Mouse (Mus musculus): ENCODE results near the gene Pigo. TPM values are rescaled to one million over a fixed set of nuclear protein-coding genes. Genes with fewer than 3 reads are reported as not detected.

Gene Pigo
- polyA plus RNA-seq, 1 experiment from 2014 or later = 24.6 TPM

DNA sequence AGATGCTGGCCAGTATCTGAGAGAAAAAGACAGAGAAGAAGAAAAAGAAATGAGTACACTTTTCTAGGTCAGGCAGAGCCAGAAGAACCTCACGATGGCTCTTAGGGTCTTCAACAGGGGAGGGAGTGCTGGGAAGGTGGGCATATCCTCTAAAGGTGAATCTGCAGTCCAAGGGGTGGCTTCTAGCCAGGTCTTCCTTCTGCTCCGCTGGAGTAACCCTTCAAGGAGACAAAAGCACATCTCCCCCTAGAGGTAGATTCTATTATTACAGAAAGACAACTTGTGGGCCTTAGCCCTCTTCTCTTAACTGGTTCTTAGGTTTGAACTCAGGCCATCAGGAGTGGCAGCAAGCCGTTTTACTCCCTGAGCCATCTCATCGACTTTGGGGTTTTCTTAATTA, 27.0 kb upstream of the Pigo start:
- 11% methylated on average over 4 of the region's 4 CpGs for WGBS
- no peak overlapping the region for H3K4me2 ChIP-seq (ENCODE audit: low read depth, low read length)
- no peak overlapping the region for H3K27ac ChIP-seq (ENCODE audit: low read depth, low read length)
- H3K4me3 ChIP-seq (ENCODE audit: low read depth, low read length) = no peak overlapping the region
- H3K36me3 ChIP-seq (ENCODE audit: control insufficient read depth, insufficient read depth, low read length) = no peaks in the 10 kb centered on the region
- H3K9me3 ChIP-seq (ENCODE audit: control insufficient read depth, low read length) = no peaks in the 10 kb centered on the region
- no peak overlapping the region for H3K9ac ChIP-seq (replicated peaks; ENCODE audit: low read depth, low read length)
- ATAC-seq (ENCODE audit: low read depth) = no peak
- no peaks in the 10 kb centered on the region for H3K4me1 ChIP-seq (ENCODE audit: control insufficient read depth, insufficient read depth, low read length)
- no peaks in the 10 kb centered on the region for H3K27me3 ChIP-seq (ENCODE audit: control insufficient read depth, insufficient read depth, low read length)

- Histone ChIP-seq H3K4me3 (ENCODE audit: low read depth, low read length) (no peak overlapping the region), H3K27me3 (ENCODE audit: control insufficient read depth, insufficient read depth, low read length) (no peaks in the 10 kb centered on the region), H3K9me3 (ENCODE audit: control insufficient read depth, low read length) (no peaks in the 10 kb centered on the region), H3K36me3 (ENCODE audit: control insufficient read depth, insufficient read depth, low read length) (no peaks in the 10 kb centered on the region), H3K4me1 (ENCODE audit: control insufficient read depth, insufficient read depth, low read length) (peaks cover 12% of the 10 kb centered on the region; the same call in 1 of the 2 replicates), H3K27ac (ENCODE audit: low read depth, low read length) (no peak overlapping the region), H3K4me2 (ENCODE audit: low read depth, low read length) (no peak overlapping the region), H3K9ac (replicated peaks; ENCODE audit: low read depth, low read length) (no peak overlapping the region)
- ATAC-seq (ENCODE audit: low read depth) = no peak
- 8% methylated on average over 5 of the region's 5 CpGs for WGBS
Measured at GRCm38 (mm10) chr4:43047231-43047630, 21.6 kb upstream of the Pigo start.

GRCm38 (mm10) chr4:43046607-43047006, 21.0 kb upstream of the Pigo start:
- H3K4me3 ChIP-seq (ENCODE audit: low read depth, low read length) = no peak overlapping the region
- H3K27ac ChIP-seq (ENCODE audit: low read depth, low read length) = no peak overlapping the region
- no peak for ATAC-seq (ENCODE audit: low read depth)
- 61% methylated on average over 5 of the region's 5 CpGs for WGBS
- no peak overlapping the region for H3K4me2 ChIP-seq (ENCODE audit: low read depth, low read length)
- peaks cover 12% of the 10 kb centered on the region; the same call in 1 of the 2 replicates for H3K4me1 ChIP-seq (ENCODE audit: control insufficient read depth, insufficient read depth, low read length)
- H3K9ac ChIP-seq (replicated peaks; ENCODE audit: low read depth, low read length) = no peak overlapping the region
- H3K27me3 ChIP-seq (ENCODE audit: control insufficient read depth, insufficient read depth, low read length) = no peaks in the 10 kb centered on the region
- no peaks in the 10 kb centered on the region for H3K9me3 ChIP-seq (ENCODE audit: control insufficient read depth, low read length)
- H3K36me3 ChIP-seq (ENCODE audit: control insufficient read depth, insufficient read depth, low read length) = no peaks in the 10 kb centered on the region

- peak within 1 kb of the TSS; percentile 88 for H3K27ac ChIP-seq (ENCODE audit: low read depth, low read length)
- peak within 1 kb of the TSS; percentile 60 for H3K9ac ChIP-seq (replicated peaks; ENCODE audit: low read depth, low read length)
- H3K36me3 ChIP-seq (ENCODE audit: control insufficient read depth, insufficient read depth, low read length) = no peaks in the 10 kb centered on the region
- peak within 1 kb of the TSS; percentile 52 for H3K4me3 ChIP-seq (ENCODE audit: low read depth, low read length)
- H3K27me3 ChIP-seq (ENCODE audit: control insufficient read depth, insufficient read depth, low read length) = no peaks in the 10 kb centered on the region
- H3K4me1 ChIP-seq (ENCODE audit: control insufficient read depth, insufficient read depth, low read length) = peaks cover 12% of the 10 kb centered on the region; the same call in 1 of the 2 replicates
- no peaks in the 10 kb centered on the region for H3K9me3 ChIP-seq (ENCODE audit: control insufficient read depth, low read length)
- 1% methylated on average over 33 of the region's 33 CpGs for WGBS
- H3K4me2 ChIP-seq (ENCODE audit: low read depth, low read length) = peak within 1 kb of the TSS; percentile 72
- peak; percentile 91 for ATAC-seq (ENCODE audit: low read depth)
Measured at GRCm38 (mm10) chr4:43045659-43046302, 20.2 kb upstream of the Pigo start, which contains the start of gene Fam214b. Fam214b (minus strand) TSS chr4:43046220.

GRCm38 (mm10) chr4:43045285-43045658, 19.7 kb upstream of the Pigo start:
- 2% methylated on average over 13 of the region's 13 CpGs for whole genome bisulfite sequencing
- H3K27ac ChIP-seq (ENCODE audit: low read depth, low read length) = peak overlapping the region; percentile 88

DNA sequence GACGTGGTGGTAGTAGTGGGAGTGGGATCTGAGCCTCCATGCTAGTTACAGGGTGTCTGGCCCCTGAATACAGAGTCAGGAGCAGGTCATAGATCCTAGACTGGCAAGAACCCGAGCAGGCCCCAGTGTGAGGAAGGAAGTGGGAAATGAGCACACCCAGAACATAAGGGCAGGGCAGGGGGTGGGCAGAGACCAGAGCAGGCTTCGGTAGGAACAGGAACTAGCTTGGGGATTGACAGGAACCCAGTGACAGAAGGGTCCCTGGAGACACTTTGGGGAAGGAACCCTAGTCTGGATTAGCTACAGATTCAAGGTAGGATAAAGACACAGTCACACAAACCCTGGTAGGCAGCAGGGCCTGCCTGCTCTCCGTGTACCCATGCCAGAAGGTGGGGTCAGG, 19.1 kb upstream of the Pigo start:
- no peaks in the 10 kb centered on the region for H3K9me3 ChIP-seq (ENCODE audit: control insufficient read depth, low read length)
- peak overlapping the region; percentile 72 for H3K4me2 ChIP-seq (ENCODE audit: low read depth, low read length)
- H3K27ac ChIP-seq (ENCODE audit: low read depth, low read length) = peak overlapping the region; percentile 88
- no peaks in the 10 kb centered on the region for H3K36me3 ChIP-seq (ENCODE audit: control insufficient read depth, insufficient read depth, low read length)
- H3K4me3 ChIP-seq (ENCODE audit: low read depth, low read length) = peak overlapping the region; percentile 52
- ATAC-seq (ENCODE audit: low read depth) = no peak
- 1% methylated on average over 4 of the region's 4 CpGs for WGBS
- peak overlapping the region; percentile 60 for H3K9ac ChIP-seq (replicated peaks; ENCODE audit: low read depth, low read length)
- H3K4me1 ChIP-seq (ENCODE audit: control insufficient read depth, insufficient read depth, low read length) = peaks cover 12% of the 10 kb centered on the region; the same call in 1 of the 2 replicates
- no peaks in the 10 kb centered on the region for H3K27me3 ChIP-seq (ENCODE audit: control insufficient read depth, insufficient read depth, low read length)

More at GRCm38 (mm10) chr4:43045285-43045658, 19.7 kb upstream of the Pigo start:
- H3K4me2 ChIP-seq (ENCODE audit: low read depth, low read length) = peak overlapping the region; percentile 72
- peak; percentile 12 for ATAC-seq (ENCODE audit: low read depth)
- no peaks in the 10 kb centered on the region for H3K9me3 ChIP-seq (ENCODE audit: control insufficient read depth, low read length)
- peak overlapping the region; percentile 60 for H3K9ac ChIP-seq (replicated peaks; ENCODE audit: low read depth, low read length)
- no peaks in the 10 kb centered on the region for H3K36me3 ChIP-seq (ENCODE audit: control insufficient read depth, insufficient read depth, low read length)
- peak overlapping the region; percentile 52 for H3K4me3 ChIP-seq (ENCODE audit: low read depth, low read length)
- no peaks in the 10 kb centered on the region for H3K27me3 ChIP-seq (ENCODE audit: control insufficient read depth, insufficient read depth, low read length)
- H3K4me1 ChIP-seq (ENCODE audit: control insufficient read depth, insufficient read depth, low read length) = peaks cover 12% of the 10 kb centered on the region; the same call in 1 of the 2 replicates

DNA sequence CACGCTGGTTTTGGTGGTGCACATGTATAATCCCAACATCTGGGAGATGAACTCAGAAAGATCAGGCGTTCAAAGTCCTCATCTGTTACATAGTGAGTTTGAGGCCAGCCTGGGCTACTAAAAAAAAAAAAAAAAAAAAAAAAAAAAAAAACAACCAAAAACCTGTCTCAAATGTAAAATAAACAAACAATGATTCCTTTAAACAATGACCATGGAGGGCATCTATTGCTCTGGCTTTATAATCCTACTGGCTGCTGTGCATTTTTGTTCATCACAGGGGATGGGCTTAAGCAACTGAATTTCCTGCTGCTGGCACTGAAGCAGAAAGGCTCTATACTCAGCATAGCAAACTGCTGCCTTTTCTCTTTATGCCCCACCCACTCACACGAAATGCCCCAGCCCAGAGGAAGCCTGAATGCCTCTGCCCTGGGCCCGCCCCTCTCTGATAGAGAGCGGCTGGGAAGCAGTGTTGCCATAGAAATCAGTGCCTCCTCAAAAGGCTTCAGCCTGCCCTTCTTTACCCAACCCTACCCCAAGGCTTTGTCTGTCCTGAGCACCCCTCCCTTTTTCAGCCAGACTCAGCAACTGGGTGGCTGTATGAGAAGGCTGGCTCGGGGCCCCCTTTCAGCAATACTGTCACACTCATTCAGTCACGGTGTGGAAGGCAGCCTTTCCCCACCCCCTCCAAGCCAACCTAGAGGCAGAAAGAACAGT, 18.2 kb upstream of the Pigo start:
- ATAC-seq (ENCODE audit: low read depth) = peak; percentile 50
- Histone ChIP-seq H3K27me3 (ENCODE audit: control insufficient read depth, insufficient read depth, low read length) (no peaks in the 10 kb centered on the region), H3K9me3 (ENCODE audit: control insufficient read depth, low read length) (no peaks in the 10 kb centered on the region), H3K27ac (ENCODE audit: low read depth, low read length) (peak overlapping the region; percentile 88), H3K4me1 (ENCODE audit: control insufficient read depth, insufficient read depth, low read length) (peaks cover 19% of the 10 kb centered on the region), H3K4me3 (ENCODE audit: low read depth, low read length) (no peak overlapping the region; the same call in 1 of the 2 replicates), H3K9ac (replicated peaks; ENCODE audit: low read depth, low read length) (peak overlapping the region; percentile 60; the same call in 1 of the 2 replicates), H3K4me2 (ENCODE audit: low read depth, low read length) (peak overlapping the region; percentile 72), H3K36me3 (ENCODE audit: control insufficient read depth, insufficient read depth, low read length) (no peaks in the 10 kb centered on the region)
- WGBS = 13% methylated on average over 7 of the region's 7 CpGs

DNA sequence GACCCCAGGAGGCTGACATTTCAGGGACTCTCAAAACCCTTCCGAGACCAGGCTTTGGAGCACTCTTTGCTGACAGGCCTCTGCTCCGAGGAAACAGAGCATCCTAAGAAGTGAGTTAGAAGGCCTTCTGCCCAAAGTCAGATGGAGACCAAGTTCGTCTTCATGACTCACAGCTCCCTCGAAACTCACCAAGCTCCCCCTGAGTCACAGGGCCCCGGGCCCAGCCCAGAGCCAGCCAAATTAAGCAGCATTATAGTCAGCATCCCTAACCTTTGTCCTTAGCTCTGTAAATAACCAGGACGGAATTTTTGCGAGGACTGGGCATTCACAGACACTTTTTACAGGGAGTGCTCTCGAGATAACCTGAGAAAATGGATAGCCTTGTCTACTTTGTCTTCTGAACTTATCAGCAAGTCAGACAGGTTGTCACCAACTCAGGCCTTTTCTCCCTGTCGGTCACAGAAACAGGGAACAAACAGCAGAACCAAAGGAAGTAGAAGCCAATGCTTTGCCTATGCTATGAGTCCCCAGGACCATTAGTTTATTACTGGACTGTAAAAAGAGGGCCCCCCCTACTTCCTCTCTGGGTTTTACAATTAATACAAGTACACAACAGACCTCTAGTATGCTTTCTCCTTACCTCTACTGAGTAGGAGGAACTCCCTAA, 15.4 kb upstream of the Pigo start:
- ATAC-seq (ENCODE audit: low read depth) = no peak
- Histone ChIP-seq H3K9ac (replicated peaks; ENCODE audit: low read depth, low read length) (no peak overlapping the region), H3K9me3 (ENCODE audit: control insufficient read depth, low read length) (no peaks in the 10 kb centered on the region), H3K4me3 (ENCODE audit: low read depth, low read length) (no peak overlapping the region), H3K4me2 (ENCODE audit: low read depth, low read length) (0 out of 2 replicates have a peak overlapping the region, but pooled peaks have one; percentile 74), H3K4me1 (ENCODE audit: control insufficient read depth, insufficient read depth, low read length) (peaks cover 27% of the 10 kb centered on the region), H3K36me3 (ENCODE audit: control insufficient read depth, insufficient read depth, low read length) (peaks cover 7% of the 10 kb centered on the region), H3K27ac (ENCODE audit: low read depth, low read length) (0 out of 2 replicates have a peak overlapping the region, but pooled peaks have one; percentile 24), H3K27me3 (ENCODE audit: control insufficient read depth, insufficient read depth, low read length) (no peaks in the 10 kb centered on the region)
- WGBS = 59% methylated on average over 9 of the region's 9 CpGs

Measured in neural tube, embryonic 14.5 days (tissue).